Mouse (Mus musculus): ENCODE results near the gene Capn2. TPM values are rescaled to one million over a fixed set of nuclear protein-coding genes. Genes with fewer than 3 reads are reported as not detected.

The Capn2 gene
- polyA plus RNA-seq, 1 experiment from 2014 or later = 68.7 TPM

DNA sequence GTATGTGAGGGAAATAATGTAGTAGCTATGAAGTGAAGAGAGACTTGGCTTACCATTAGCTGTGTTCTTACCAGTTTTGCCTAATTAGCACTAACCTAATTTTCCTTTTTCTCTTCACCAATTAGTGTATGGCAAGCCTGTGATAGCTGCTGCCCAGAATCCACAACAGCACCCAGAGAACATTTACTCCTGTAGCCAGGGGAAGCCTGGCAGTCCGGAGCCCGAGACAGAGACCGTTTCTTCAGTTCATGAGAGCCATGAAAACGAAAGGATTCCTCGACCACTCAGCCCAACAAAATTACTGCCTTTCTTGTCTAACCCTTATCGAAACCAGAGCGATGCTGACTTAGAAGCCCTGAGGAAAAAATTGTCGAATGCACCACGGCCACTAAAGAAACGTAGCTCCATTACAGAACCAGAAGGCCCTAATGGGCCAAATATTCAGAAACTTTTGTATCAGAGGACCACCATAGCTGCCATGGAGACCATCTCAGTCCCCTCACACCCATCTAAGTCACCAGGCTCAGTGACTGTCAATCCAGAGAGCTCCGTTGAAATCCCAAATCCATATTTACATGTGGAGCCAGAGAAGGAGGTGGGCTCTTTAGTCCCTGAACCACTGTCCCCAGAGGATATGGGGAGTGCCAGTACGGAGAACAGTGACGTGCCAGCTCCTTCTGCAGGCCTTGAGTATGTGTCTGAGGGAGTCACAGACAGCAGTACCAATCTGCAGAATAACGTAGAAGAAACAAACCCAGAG lies 69.0 kb downstream of the Capn2 start:
- H3K4me3 ChIP-seq (replicated peaks; ENCODE audit: low read depth, low read length) = no peak overlapping the region
- WGBS = 97% methylated on average over 14 of the region's 14 CpGs
- H3K9ac ChIP-seq (replicated peaks; ENCODE audit: low read length) = no peak overlapping the region
- no peak overlapping the region for H3K27ac ChIP-seq (replicated peaks; ENCODE audit: low read depth, low read length)
- ATAC-seq (ENCODE audit: low FRiP score, low TSS enrichment) (no peak), DNase-seq (no peak)
- H3K4me2 ChIP-seq (ENCODE audit: low read length) = no peak overlapping the region
- no peaks in the 10 kb centered on the region for H3K27me3 ChIP-seq (ENCODE audit: control insufficient read depth, insufficient read depth, low read length)
- H3K9me3 ChIP-seq (ENCODE audit: control insufficient read depth, low read length) = no peaks in the 10 kb centered on the region
- peaks cover 65% of the 10 kb centered on the region for H3K36me3 ChIP-seq (ENCODE audit: control insufficient read depth, insufficient read depth, low read length)
- H3K4me1 ChIP-seq (ENCODE audit: control insufficient read depth, insufficient read depth, low read length) = no peaks in the 10 kb centered on the region

DNA sequence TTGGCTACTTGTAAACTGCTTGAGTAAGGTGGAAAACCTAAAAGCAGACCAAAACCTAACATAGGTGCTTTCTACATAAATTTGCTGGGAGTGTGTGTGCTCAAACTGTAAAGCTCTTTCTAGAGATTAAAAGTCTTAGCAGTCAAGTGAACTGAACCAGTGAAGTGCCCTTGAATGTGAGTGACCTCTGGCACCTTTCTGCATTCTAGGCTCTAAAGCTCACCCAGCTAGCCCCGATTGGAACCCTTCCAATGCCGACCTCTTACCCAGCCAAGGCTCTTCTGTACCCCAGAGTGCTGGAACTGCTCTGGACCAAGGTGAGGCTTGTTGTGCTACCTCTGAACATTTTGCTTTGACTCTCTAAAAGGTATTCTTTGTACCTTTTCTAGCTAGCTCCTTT lies 73.3 kb downstream of the Capn2 start:
- H3K4me2 ChIP-seq (ENCODE audit: low read length) = no peak overlapping the region
- H3K27me3 ChIP-seq (ENCODE audit: control insufficient read depth, insufficient read depth, low read length) = no peaks in the 10 kb centered on the region
- DNase-seq (no peak), ATAC-seq (ENCODE audit: low FRiP score, low TSS enrichment) (no peak)
- peaks cover 85% of the 10 kb centered on the region for H3K36me3 ChIP-seq (ENCODE audit: control insufficient read depth, insufficient read depth, low read length)
- H3K27ac ChIP-seq (replicated peaks; ENCODE audit: low read depth, low read length) = no peak overlapping the region
- WGBS = 85% methylated on average over 2 of the region's 2 CpGs
- H3K9ac ChIP-seq (replicated peaks; ENCODE audit: low read length) = no peak overlapping the region
- H3K4me1 ChIP-seq (ENCODE audit: control insufficient read depth, insufficient read depth, low read length) = no peaks in the 10 kb centered on the region
- H3K9me3 ChIP-seq (ENCODE audit: control insufficient read depth, low read length) = no peaks in the 10 kb centered on the region
- H3K4me3 ChIP-seq (replicated peaks; ENCODE audit: low read depth, low read length) = no peak overlapping the region

DNA sequence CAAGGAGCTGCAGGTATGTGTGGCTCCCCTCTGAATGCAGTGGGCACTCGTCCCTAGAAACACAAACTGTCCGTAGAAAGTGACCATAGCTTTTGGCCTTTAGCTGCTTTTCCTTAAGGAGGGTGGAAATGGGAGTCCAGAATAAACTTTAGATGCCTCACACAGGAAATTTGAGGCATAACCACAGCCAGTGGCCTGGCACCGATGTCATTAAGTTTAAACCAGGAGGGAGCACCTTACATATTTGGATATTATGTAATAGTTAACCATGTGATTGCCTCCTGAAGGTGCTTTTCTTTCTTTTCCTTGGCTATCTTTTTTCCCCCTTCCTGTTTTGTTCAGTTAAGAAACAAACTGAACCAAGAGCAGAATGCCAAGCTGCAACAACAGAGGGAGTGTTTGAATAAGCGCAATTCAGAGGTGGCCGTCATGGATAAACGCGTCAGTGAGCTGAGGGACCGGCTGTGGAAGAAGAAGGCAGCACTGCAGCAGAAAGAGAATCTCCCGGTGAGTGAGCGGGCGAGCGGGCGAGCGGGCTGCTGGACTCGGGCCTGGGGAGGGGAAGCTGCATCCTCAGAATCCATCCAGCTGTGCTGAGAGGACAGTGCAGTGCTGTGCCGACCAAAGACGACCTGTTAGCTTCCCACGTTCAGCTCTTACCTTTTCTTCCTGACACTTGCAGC lies 75.5 kb downstream of the Capn2 start:
- ATAC-seq (ENCODE audit: low FRiP score, low TSS enrichment) = no peak
- H3K4me2 ChIP-seq (ENCODE audit: low read length) = no peak overlapping the region
- no peak for DNase-seq
- no peaks in the 10 kb centered on the region for H3K27me3 ChIP-seq (ENCODE audit: control insufficient read depth, insufficient read depth, low read length)
- no peaks in the 10 kb centered on the region for H3K9me3 ChIP-seq (ENCODE audit: control insufficient read depth, low read length)
- no peaks in the 10 kb centered on the region for H3K4me1 ChIP-seq (ENCODE audit: control insufficient read depth, insufficient read depth, low read length)
- H3K9ac ChIP-seq (replicated peaks; ENCODE audit: low read length) = no peak overlapping the region
- peaks cover 81% of the 10 kb centered on the region for H3K36me3 ChIP-seq (ENCODE audit: control insufficient read depth, insufficient read depth, low read length)
- no peak overlapping the region for H3K4me3 ChIP-seq (replicated peaks; ENCODE audit: low read depth, low read length)
- WGBS = 82% methylated on average over 18 of the region's 18 CpGs
- no peak overlapping the region for H3K27ac ChIP-seq (replicated peaks; ENCODE audit: low read depth, low read length)

DNA sequence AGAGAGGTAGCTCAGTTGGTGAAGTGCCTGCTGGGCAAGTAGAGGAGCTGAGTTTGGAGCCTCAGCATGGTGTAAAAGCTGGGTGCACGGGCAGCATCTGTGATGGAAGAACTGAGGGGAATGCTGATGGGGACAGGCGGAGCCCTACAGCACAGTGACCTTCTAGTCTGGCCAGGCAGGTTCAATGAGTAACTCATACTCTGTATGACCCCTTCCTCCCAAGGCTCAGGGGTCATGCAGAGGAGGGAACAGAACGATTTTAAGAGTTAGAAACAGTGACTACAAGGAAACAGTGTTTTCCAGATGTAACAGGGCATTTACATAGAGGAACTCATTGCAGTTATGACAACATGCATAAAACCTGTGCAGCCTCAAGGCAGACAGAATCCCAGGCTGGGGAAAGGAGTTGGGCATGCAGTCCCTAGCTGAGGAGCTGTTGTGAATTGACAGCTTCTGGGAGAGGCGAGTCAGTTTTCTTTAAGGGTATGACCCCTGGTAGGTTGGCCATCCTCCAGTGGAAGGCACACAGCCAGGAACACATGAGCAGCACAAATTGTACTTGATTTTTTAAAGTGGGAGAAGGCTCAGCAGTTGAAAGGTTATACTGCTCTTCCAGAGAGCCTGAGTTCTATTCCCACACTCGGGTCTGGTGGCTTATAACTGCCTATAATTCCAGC lies 77.7 kb downstream of the Capn2 start:
- Histone ChIP-seq H3K27ac (replicated peaks; ENCODE audit: low read depth, low read length) (no peak overlapping the region), H3K4me2 (ENCODE audit: low read length) (no peak overlapping the region), H3K9ac (replicated peaks; ENCODE audit: low read length) (no peak overlapping the region), H3K4me1 (ENCODE audit: control insufficient read depth, insufficient read depth, low read length) (no peaks in the 10 kb centered on the region), H3K36me3 (ENCODE audit: control insufficient read depth, insufficient read depth, low read length) (peaks cover 76% of the 10 kb centered on the region), H3K27me3 (ENCODE audit: control insufficient read depth, insufficient read depth, low read length) (no peaks in the 10 kb centered on the region), H3K4me3 (replicated peaks; ENCODE audit: low read depth, low read length) (no peak overlapping the region), H3K9me3 (ENCODE audit: control insufficient read depth, low read length) (no peaks in the 10 kb centered on the region)
- 86% methylated on average over 5 of the region's 5 CpGs for WGBS
- DNase-seq = no peak
- no peak for ATAC-seq (ENCODE audit: low FRiP score, low TSS enrichment)

DNA sequence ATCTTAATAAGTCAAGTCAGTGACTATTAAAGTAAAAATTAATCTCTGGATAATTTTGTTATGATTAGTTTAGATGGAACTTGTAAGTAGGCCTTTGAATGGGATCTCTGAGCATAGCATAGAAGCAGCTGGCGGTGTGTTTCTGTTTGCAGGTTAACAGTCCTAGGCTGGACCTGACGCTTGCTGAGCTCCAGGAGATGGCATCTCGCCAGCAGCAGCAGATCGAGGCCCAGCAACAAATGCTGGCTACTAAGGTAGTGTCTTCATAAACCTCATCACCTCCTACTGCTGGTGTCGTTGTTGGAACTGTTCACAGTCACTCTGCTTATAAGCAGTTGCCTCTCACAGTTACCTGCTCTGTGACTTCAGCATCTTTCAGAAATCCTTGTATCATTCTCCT lies 80.7 kb downstream of the Capn2 start:
- no peak for DNase-seq

DNA sequence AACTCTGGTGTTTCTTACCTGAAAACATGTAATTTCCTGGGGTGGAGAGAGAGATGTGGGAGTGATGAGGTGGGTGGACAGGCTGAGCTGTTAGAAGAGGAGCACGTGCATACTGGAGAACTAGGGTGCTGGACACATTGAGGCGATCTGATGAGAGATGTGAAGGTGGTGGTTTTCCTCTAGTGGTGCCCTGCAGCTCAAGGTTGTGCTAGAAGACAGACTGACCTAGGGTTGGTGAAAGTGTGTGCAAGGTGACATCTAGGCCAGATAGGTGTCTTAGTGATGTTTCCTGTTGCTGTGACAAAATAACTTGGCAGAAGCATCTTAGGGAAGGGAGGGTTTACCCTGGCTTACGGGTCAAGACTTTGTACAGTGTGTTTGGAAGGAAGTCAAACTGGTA lies 85.3 kb downstream of the Capn2 start:
- Histone ChIP-seq H3K4me1 (ENCODE audit: control insufficient read depth, insufficient read depth, low read length) (no peaks in the 10 kb centered on the region), H3K9ac (replicated peaks; ENCODE audit: low read length) (no peak overlapping the region), H3K9me3 (ENCODE audit: control insufficient read depth, low read length) (no peaks in the 10 kb centered on the region), H3K36me3 (ENCODE audit: control insufficient read depth, insufficient read depth, low read length) (peaks cover 59% of the 10 kb centered on the region), H3K27ac (replicated peaks; ENCODE audit: low read depth, low read length) (no peak overlapping the region), H3K4me3 (replicated peaks; ENCODE audit: low read depth, low read length) (no peak overlapping the region), H3K27me3 (ENCODE audit: control insufficient read depth, insufficient read depth, low read length) (no peaks in the 10 kb centered on the region), H3K4me2 (ENCODE audit: low read length) (no peak overlapping the region)
- 99% methylated on average over 3 of the region's 3 CpGs for WGBS
- DNase-seq (no peak), ATAC-seq (ENCODE audit: low FRiP score, low TSS enrichment) (no peak)

More for the DNA sequence above, 80.7 kb downstream of the Capn2 start:
- Histone ChIP-seq H3K4me2 (ENCODE audit: low read length) (no peak overlapping the region), H3K9ac (replicated peaks; ENCODE audit: low read length) (no peak overlapping the region), H3K4me1 (ENCODE audit: control insufficient read depth, insufficient read depth, low read length) (no peaks in the 10 kb centered on the region), H3K27me3 (ENCODE audit: control insufficient read depth, insufficient read depth, low read length) (no peaks in the 10 kb centered on the region), H3K4me3 (replicated peaks; ENCODE audit: low read depth, low read length) (no peak overlapping the region), H3K27ac (replicated peaks; ENCODE audit: low read depth, low read length) (no peak overlapping the region), H3K9me3 (ENCODE audit: control insufficient read depth, low read length) (no peaks in the 10 kb centered on the region), H3K36me3 (ENCODE audit: control insufficient read depth, insufficient read depth, low read length) (peaks cover 72% of the 10 kb centered on the region)
- 86% methylated on average over 5 of the region's 5 CpGs for WGBS
- ATAC-seq (ENCODE audit: low FRiP score, low TSS enrichment) = no peak

DNA sequence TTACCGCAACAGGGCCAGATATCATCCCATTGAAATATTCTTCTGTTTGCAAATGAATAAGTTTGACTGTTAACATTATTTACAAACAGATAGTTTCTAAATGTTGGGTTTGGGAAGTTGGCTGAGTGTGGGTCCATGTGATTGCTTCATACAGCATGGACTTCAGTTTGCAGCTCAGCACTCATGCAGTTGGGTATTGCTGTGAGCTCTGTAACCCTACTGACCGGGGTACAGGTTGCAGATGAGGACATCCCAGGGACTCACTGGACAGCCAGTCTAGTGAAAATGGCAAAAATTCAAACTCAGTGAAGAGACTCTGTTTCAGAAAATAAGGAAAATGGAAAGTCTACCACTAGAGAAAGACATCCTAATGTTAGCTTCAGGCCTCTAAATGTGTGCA lies 86.7 kb downstream of the Capn2 start:
- no peak overlapping the region for H3K4me3 ChIP-seq (replicated peaks; ENCODE audit: low read depth, low read length)
- 97% methylated on average over 2 of the region's 2 CpGs for WGBS
- no peak for ATAC-seq (ENCODE audit: low FRiP score, low TSS enrichment)

DNA sequence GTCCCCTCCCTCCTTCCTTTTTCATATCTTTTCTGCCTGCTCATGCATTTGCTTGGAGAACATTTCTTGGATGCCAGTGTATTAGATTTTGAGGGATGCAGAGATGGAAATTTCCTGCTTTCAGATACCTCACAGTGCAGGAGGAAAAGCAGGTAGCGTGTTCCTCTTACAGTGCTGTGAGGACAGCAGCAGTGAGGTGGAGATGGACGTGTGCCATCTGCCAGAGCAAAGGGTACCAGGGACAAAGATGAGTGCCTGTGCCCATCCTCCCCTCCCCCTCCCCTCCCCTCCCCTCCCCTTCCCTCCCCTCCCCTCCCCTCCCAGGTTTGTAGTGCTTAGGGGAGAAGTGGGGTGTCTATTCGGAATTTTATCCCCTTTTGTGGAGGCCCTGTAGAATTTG lies 87.6 kb downstream of the Capn2 start:
- Histone ChIP-seq H3K4me1 (ENCODE audit: control insufficient read depth, insufficient read depth, low read length) (0 out of 2 replicates have a peak, but pooled peaks cover 9% of the 10 kb centered on the region), H3K27ac (replicated peaks; ENCODE audit: low read depth, low read length) (no peak overlapping the region), H3K27me3 (ENCODE audit: control insufficient read depth, insufficient read depth, low read length) (no peaks in the 10 kb centered on the region), H3K9ac (replicated peaks; ENCODE audit: low read length) (no peak overlapping the region), H3K9me3 (ENCODE audit: control insufficient read depth, low read length) (no peaks in the 10 kb centered on the region), H3K4me2 (ENCODE audit: low read length) (no peak overlapping the region), H3K4me3 (replicated peaks; ENCODE audit: low read depth, low read length) (no peak overlapping the region), H3K36me3 (ENCODE audit: control insufficient read depth, insufficient read depth, low read length) (peaks cover 43% of the 10 kb centered on the region)
- WGBS = 81% methylated on average over 3 of the region's 3 CpGs
- ATAC-seq (ENCODE audit: low FRiP score, low TSS enrichment) (no peak), DNase-seq (no peak)

More for the DNA sequence above, 86.7 kb downstream of the Capn2 start:
- Histone ChIP-seq H3K27ac (replicated peaks; ENCODE audit: low read depth, low read length) (no peak overlapping the region), H3K4me2 (ENCODE audit: low read length) (no peak overlapping the region), H3K4me1 (ENCODE audit: control insufficient read depth, insufficient read depth, low read length) (0 out of 2 replicates have a peak, but pooled peaks cover 6% of the 10 kb centered on the region), H3K27me3 (ENCODE audit: control insufficient read depth, insufficient read depth, low read length) (no peaks in the 10 kb centered on the region), H3K9ac (replicated peaks; ENCODE audit: low read length) (no peak overlapping the region), H3K36me3 (ENCODE audit: control insufficient read depth, insufficient read depth, low read length) (peaks cover 47% of the 10 kb centered on the region), H3K9me3 (ENCODE audit: control insufficient read depth, low read length) (no peaks in the 10 kb centered on the region)
- DNase-seq = no peak

All from midbrain, embryonic 14.5 days (tissue).